Mouse (Mus musculus) intestine, postnatal 0 days (tissue): ENCODE results near the gene Mrps6. TPM values are rescaled to one million over a fixed set of nuclear protein-coding genes. Genes with fewer than 3 reads are reported as not detected.
A peak's percentile ranks its signal among the peaks of the same experiment; 100 is the strongest.

Source experiments
- ATAC-seq: fragments of 200-750 bp; cut with Nextera tagmentation; 2 replicates; pipeline ENCODE4 v1.8.0; 2017; ENCODE audit warnings: mild to moderate bottlenecking, moderate TSS enrichment, moderate library complexity
- H3K27ac ChIP-seq: fragments of 300-500 bp; sonication (generic); 2 replicates; pipeline ENCODE4 v1.5.1; 2014; ENCODE audit warnings: mild to moderate bottlenecking, low read depth, low read length, moderate library complexity
- H3K27me3 ChIP-seq: fragments of 300-500 bp; sonication (generic); replicated peaks from 2 replicates; pipeline ENCODE4 v1.6.1; 2014; ENCODE audit warnings: low read length, mixed read lengths; ENCODE audit not compliant: control insufficient read depth, insufficient read depth
- H3K36me3 ChIP-seq: fragments of 300-500 bp; sonication (generic); 2 replicates; pipeline ENCODE4 v1.6.1; 2014; ENCODE audit warnings: mild to moderate bottlenecking, moderate library complexity; ENCODE audit not compliant: control insufficient read depth, insufficient read depth
- H3K4me1 ChIP-seq: fragments of 300-500 bp; sonication (generic); replicated peaks from 2 replicates; pipeline ENCODE4 v1.6.1; 2014; ENCODE audit warnings: antibody characterized with exemption, low read length, mixed read lengths; ENCODE audit not compliant: control insufficient read depth, insufficient read depth
- H3K4me2 ChIP-seq: fragments of 300-500 bp; sonication (generic); replicated peaks from 2 replicates; pipeline ENCODE4 v1.6.1; 2014; ENCODE audit warnings: low read depth, mild to moderate bottlenecking, moderate library complexity
- H3K4me3 ChIP-seq: fragments of 300-500 bp; sonication (generic); 2 replicates; pipeline ENCODE4 v1.5.1; 2014; ENCODE audit warnings: low read depth, low read length
- H3K9ac ChIP-seq: fragments of 300-500 bp; sonication (generic); 2 replicates; pipeline ENCODE4 v1.6.1; 2014; ENCODE audit warnings: mild to moderate bottlenecking, low read depth, low read length
- H3K9me3 ChIP-seq: fragments of 300-500 bp; sonication (generic); 2 replicates; pipeline ENCODE4 v1.6.1; 2016; ENCODE audit warnings: mixed run types; ENCODE audit not compliant: control insufficient read depth
- CTCF ChIP-seq: sonication (generic); IDR thresholded peaks from 2 replicates; pipeline ENCODE4 v1.5.1; 2016; ENCODE audit warnings: low read depth, mild to moderate bottlenecking, control low read depth, antibody characterized with exemption, moderate library complexity
- WGBS: fragments of 180-500 bp; shearing (Covaris S2); extraction: QIAGEN DNeasy Blood & Tissue Kit; methylation state at CpG from one replicate; pipeline ENCODE4 v1.1.7; 2014; 5-methylcytosine and 5-hydroxymethylcytosine counted together
- polyA plus RNA-seq: library from polyadenylated mRNA; unstranded; fragments of >200 nt; fragmentation: Nextera tagmentation; extraction: Ambion mirVana; gene quantifications from 2 replicates; pipeline ENCODE4 v1.2.1, GENCODE M21; 2015

Mrps6 gene
- polyA plus RNA-seq, 1 experiment from 2014 or later = 76.6 TPM

- no peak for TF ChIP-seq CTCF
- no peak overlapping the region for H3K27ac ChIP-seq
- H3K9me3 ChIP-seq = no peaks in the 10 kb centered on the region
- WGBS = 42% methylated on average over 2 of the region's 2 CpGs
- H3K4me1 ChIP-seq = no peaks in the 10 kb centered on the region
- no peak overlapping the region for H3K4me2 ChIP-seq
- no peak overlapping the region for H3K9ac ChIP-seq
- no peak overlapping the region for H3K4me3 ChIP-seq
- H3K27me3 ChIP-seq = no peaks in the 10 kb centered on the region
- ATAC-seq = no peak
- H3K36me3 ChIP-seq = no peaks in the 10 kb centered on the region
Measured at GRCm38 (mm10) chr16:92148367-92148728, 90.3 kb downstream of the Mrps6 start.

GRCm38 (mm10) chr16:92150975-92151374, 92.9 kb downstream of the Mrps6 start:
- no peak for TF ChIP-seq CTCF
- Histone ChIP-seq H3K9ac (no peak overlapping the region), H3K4me2 (no peak overlapping the region), H3K9me3 (no peaks in the 10 kb centered on the region), H3K4me3 (no peak overlapping the region), H3K36me3 (no peaks in the 10 kb centered on the region), H3K4me1 (no peaks in the 10 kb centered on the region), H3K27me3 (no peaks in the 10 kb centered on the region), H3K27ac (no peak overlapping the region)
- WGBS = 60% methylated on average over 4 of the region's 4 CpGs
- no peak for ATAC-seq

- H3K9me3 ChIP-seq = no peaks in the 10 kb centered on the region
- no peaks in the 10 kb centered on the region for H3K27me3 ChIP-seq
- peak overlapping the region; percentile 43 for H3K4me3 ChIP-seq
- H3K4me1 ChIP-seq = no peaks in the 10 kb centered on the region
- H3K4me2 ChIP-seq = peak overlapping the region; percentile 87
- peak overlapping the region; percentile 56; the same call in 1 of the 2 replicates for H3K9ac ChIP-seq
- H3K27ac ChIP-seq = peak overlapping the region; percentile 60; the same call in 1 of the 2 replicates
- H3K36me3 ChIP-seq = no peaks in the 10 kb centered on the region
- TF ChIP-seq CTCF = no peak
- 6% methylated on average over 14 of the region's 14 CpGs for WGBS
- peak; percentile 38; the same call in 1 of the 2 replicates for ATAC-seq
Measured at GRCm38 (mm10) chr16:92158021-92158455, 100.0 kb downstream of the Mrps6 start.

GRCm38 (mm10) chr16:92158461-92159091, 100.5 kb downstream of the Mrps6 start:
- Histone ChIP-seq H3K36me3 (no peaks in the 10 kb centered on the region), H3K4me1 (no peaks in the 10 kb centered on the region), H3K27ac (peak overlapping the region; percentile 60), H3K27me3 (no peaks in the 10 kb centered on the region), H3K4me3 (peak overlapping the region; percentile 43), H3K9me3 (no peaks in the 10 kb centered on the region), H3K4me2 (peak overlapping the region; percentile 87), H3K9ac (peak overlapping the region; percentile 56)
- WGBS = 2% methylated on average over 28 of the region's 30 CpGs
- ATAC-seq = peak; percentile 75
- TF ChIP-seq CTCF = no peak

- peak overlapping the region; percentile 56; the same call in 1 of the 2 replicates for H3K9ac ChIP-seq
- no peaks in the 10 kb centered on the region for H3K27me3 ChIP-seq
- peak overlapping the region; percentile 43 for H3K4me3 ChIP-seq
- no peaks in the 10 kb centered on the region for H3K36me3 ChIP-seq
- no peak for TF ChIP-seq CTCF
- H3K9me3 ChIP-seq = no peaks in the 10 kb centered on the region
- H3K4me2 ChIP-seq = peak overlapping the region; percentile 87
- H3K4me1 ChIP-seq = no peaks in the 10 kb centered on the region
- peak overlapping the region; percentile 60 for H3K27ac ChIP-seq
- 10% methylated on average over 6 of the region's 6 CpGs for WGBS
- ATAC-seq = peak; percentile 76
Measured at GRCm38 (mm10) chr16:92159114-92159513, 101.0 kb downstream of the Mrps6 start.

Other genes with a start within 250 kb of the Mrps6 start
- not detected in 2 replicates for gene Gm49711, start within 50 bp of the Mrps6 start, polyA plus RNA-seq
- 1.1 TPM in 2 replicates for gene Slc5a3, start 52 bp downstream of the Mrps6 start, polyA plus RNA-seq
- gene Kcne2, start 234.1 kb downstream of the Mrps6 start, polyA plus RNA-seq = 0.09 TPM in 1 of 2 replicates, not detected in the other
- gene Smim11, start 243.0 kb downstream of the Mrps6 start, polyA plus RNA-seq = 91.3 and 93.0 TPM in 2 replicates